Mouse (Mus musculus) granulocyte monocyte progenitor cell, adult 5-6 weeks (primary cell): ENCODE measurements around the gene Nhlrc1. TPM values are rescaled to one million over a fixed set of nuclear protein-coding genes. Genes with fewer than 3 reads are reported as not detected.

Source experiments
- ATAC-seq: replicated peaks from 2 replicates; pipeline ENCODE4 v1.8.0; 2016; ENCODE audit warnings: mild to moderate bottlenecking, moderate TSS enrichment, inconsistent platforms; ENCODE audit not compliant: poor library complexity, severe bottlenecking
- total RNA-seq, 2 experiments: library from RNA; stranded (forward) in 1 of 2; stranded (reverse) in 1 of 2; fragments of 200-712, 200-1000 nt in 1 of 2; fragments of >200 nt in 1 of 2; fragmentation: Nextera tagmentation in 1 of 2; gene quantifications; 2 replicates each; pipeline ENCODE4 v1.2.3; 2014 to 2017

Nhlrc1 gene
- total RNA-seq (2014; fragmentation: Nextera tagmentation) (1.6 and 1.7 TPM in 2 replicates), total RNA-seq (2017) (2.1 and 4.3 TPM in 2 replicates)

DNA sequence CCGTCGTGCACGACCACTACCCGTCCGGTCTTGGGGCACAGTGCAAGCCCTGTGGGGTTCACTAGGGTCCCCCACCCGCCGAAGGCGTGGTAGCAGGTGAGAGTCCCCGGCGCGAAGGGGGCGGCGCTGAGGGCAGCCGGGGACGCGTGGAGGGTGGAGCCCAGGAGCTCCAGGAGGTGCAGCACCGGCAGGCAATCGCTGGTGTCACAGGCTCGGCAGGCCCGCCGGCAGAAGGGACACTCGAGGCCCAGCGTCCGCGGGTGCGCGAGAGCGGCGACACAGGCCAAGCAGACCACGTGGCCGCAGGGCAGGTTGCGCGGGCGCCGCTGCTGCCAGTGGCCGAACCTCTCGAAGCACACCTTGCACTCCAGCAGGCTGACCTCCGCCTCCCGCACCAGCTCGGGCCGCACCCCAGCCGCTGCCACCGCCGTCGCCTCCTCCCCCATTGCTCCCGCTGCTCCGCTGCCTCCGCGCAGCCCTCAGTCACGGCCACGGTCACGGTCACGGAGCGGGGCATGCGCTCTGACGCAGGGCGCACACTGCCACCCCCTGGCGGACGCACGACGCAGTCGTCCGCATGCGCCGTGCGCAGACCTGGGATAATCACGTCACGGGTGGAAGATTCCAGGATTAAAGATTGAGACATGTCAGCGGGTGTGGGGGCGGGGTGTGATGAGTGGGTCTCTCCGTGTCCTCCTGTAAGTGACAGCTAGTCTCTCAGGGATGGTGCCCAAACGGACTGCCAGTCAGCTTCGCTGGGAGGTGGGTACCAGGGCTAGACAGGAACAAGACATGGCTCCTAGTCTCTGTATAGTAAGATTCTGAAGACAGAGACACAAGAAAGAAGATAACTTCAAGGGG is at the start of gene Nhlrc1:
Gene Nhlrc1, minus strand, starts transcription at position 517 of the 861 bp plus-strand sequence.
- peak; percentile 93 for ATAC-seq

DNA sequence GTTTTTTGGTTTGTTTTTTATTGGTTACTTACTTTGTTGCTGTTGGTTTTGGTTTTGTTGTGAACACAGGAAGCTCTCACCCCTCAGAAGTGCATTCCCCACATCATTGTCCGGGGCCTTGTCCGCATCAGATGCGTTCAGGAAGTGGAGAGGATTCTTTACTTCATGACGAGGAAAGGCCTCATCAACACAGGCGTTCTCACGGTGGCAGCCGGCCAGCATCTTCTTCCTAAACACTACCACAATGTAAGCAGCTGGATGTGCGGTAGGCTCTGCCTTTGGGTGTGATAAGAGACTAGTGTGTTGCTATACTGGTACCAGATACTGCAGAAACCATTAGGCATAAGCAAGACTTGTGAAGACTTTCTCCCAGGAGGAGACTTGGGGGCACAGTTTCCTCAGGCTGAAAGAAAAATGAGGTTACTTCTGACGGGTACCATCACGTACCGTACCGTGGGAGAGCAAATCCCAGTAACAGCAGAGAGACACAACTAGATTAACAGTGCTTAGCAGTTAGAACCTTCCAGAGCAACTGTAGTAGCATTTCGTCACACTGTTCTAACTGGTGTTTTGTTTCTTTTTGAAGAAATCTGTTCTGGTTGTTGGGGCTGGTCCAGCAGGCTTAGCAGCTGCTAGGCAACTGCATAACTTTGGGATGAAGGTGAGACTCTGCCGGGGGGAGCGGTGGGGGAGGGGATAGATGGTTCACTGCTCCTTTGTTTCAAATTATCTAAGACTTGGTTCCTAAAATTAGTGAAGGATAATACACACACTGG is 49.5 kb upstream of the Nhlrc1 start:
- no peak for ATAC-seq

DNA sequence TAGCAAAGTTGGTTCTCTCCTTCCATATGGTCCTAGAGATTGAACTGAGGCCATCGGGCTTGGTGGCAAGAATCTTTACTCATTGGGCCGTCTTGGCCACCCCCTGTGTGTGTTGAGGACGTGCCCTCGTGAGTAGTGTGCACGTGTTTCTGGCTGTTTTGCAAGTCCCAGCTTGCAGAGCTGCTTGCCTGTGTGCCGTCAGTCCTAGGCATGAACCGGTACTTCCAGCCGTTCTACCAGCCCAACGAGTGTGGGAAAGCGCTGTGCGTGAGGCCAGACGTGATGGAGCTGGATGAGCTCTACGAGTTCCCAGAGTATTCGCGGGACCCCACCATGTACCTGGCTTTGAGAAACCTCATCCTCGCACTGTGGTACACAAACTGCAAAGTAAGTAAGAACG is 48.1 kb upstream of the Nhlrc1 start:
- ATAC-seq = no peak

DNA sequence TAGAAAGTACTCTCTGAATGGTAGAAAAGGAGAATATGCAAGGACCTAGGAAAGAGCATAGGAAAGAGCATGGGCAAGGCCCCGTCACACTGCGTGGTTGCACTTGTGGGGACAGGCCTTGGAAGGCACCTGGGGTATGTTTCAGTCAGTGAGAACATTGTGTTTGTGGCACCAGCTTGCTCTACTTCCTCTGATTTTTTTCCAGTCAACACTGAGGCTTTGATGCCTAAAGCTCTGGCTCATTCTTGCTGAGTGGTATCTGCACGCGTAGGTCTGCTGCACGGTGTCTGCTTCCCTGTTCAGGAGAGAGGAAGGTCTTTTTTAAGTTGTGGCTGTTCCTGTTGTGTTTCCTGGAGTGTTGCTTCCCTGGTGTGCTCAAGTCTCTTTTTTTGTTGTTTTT is 42.1 kb upstream of the Nhlrc1 start:
- ATAC-seq = 0 out of 2 replicates have a peak, but pooled peaks have one; percentile 17

DNA sequence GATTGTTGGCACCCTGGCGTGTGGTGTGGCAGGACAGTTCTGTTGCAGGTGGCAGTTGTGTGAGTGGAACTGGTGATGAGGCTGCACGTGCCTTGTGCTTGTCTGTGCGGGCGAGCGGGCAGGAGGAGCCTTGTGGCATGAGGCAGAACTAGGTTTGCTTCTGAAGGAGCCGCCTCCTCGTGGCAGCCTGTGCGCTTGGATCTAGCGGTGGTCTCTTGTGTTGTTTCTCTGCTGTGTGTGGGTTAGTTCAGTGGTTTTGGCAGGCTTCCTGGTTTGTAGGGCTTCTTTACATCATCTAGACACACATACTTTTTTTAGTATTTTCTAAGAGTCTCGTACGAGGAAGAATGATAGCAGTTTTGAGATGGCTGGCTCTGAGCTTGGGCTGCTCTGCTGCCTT is 41.5 kb upstream of the Nhlrc1 start:
- peak; percentile 53 for ATAC-seq

DNA sequence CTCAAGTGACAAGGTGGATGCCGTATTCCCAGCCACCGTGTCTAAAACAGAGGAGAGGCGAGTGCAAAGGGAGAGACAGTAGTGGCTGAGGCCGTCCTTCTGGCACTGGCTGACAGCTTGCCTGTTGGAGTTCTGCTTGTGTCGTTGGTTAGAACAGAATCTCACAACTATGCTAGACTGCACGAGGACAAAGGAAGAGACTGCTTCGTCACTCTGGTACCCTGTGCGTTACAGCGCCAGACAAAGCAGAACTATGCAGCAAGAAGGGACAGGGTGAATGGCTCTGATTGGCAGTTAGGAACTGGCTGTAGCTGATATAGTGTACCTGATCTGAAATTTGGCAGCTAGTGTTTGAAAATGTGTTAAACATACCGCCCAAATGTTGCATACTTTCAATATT is 39.3 kb upstream of the Nhlrc1 start:
- ATAC-seq = no peak

DNA sequence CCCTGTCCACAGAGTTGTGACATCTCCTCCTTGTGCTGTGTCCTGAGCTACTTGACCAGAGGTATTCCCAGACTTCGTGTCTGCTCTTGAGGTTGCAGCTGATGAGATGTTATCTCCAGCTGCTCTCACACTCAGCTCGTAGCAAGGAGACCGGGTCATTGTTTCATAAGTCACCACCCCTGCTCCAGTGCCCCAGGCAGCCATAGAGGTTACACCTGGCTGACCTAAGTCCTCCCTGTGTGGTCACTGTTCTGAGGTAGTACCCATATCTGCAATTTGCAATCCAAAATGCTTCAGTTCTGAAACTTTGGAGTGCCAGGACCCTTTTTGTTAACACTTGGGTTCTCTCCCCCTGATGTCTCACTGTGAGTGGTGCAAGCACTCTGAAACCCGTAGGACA is 35.4 kb upstream of the Nhlrc1 start:
- ATAC-seq = no peak

DNA sequence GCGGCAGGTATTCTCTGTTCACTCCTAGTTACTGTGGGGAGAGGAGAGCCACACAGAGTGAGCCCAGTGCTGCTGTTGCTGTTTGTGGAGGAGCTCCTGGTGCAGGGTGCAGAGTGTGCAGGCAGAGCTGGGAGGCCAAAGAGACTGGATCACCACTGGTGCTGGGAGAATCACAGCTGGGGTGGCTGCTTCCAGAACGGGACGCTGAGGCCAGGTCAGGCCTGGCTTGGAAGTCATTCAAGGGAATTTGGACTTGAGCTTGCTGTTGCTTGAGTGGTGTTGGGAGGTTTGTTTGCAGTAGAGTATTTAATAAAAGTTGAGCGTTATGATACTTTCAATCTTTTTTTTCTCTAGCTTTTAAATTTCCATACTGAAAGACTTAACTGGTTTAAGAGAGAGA is 33.3 kb upstream of the Nhlrc1 start:
- ATAC-seq = no peak

DNA sequence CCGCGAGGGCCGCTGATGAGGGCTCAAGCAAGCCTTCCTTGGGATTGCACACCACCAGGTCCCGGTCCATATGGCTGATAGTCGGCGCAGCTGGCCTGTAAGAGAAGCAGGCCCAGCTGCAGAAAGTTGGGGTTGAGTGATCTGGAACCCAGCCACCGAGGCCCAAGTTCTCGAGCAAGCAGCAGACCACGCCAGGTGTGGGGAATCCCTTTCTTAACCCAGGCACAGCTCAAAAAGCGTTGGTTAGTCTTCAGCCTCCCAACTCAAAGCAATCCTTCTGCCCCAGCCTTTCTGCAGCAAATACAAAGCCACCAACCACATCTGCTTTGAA is 29.9 kb upstream of the Nhlrc1 start, which contains the start of gene Tpmt:
Gene Tpmt, minus strand, starts transcription at position 121 of the 331 bp plus-strand sequence.
- peak; percentile 7; the same call in 1 of the 2 replicates for ATAC-seq

DNA sequence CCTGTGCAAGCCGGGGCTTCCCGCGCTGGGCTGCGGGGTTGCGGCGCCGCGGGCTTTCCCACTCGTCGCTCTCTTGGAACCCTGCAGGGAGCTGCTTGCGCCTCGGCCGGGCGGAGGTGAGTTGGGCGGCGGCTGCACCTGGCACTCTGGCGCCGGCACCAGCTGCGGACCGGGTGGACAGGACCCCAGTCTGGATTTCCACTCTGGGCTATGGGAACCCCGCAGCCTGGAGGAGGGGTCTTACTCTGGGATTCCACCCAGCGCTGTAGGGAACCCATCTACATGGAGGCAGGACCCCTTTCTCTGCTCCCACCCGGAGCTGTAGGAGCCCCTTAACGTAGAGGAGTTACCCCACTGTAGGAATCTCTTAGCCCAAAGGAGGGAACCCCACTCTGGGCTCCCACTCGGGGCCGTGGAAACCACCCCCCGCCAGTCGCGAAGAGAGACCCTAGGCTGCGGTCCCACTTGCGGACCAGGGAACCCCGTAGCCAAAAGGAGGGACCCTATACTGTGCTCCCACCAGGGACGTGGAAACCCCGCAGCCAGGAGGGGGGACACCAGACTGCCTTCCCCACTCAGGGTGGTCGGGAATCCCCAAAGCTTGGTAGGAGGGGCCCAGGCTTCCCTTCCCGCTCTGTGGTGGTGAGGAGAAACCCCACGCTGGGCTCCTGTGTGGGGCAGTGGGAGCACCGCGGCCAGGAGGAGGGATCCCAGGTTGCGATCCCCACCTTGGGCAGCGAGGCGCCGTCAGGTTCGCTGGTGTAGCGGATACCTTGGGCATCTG is 29.4 kb upstream of the Nhlrc1 start:
- peak; percentile 1; the same call in 1 of the 2 replicates for ATAC-seq

DNA sequence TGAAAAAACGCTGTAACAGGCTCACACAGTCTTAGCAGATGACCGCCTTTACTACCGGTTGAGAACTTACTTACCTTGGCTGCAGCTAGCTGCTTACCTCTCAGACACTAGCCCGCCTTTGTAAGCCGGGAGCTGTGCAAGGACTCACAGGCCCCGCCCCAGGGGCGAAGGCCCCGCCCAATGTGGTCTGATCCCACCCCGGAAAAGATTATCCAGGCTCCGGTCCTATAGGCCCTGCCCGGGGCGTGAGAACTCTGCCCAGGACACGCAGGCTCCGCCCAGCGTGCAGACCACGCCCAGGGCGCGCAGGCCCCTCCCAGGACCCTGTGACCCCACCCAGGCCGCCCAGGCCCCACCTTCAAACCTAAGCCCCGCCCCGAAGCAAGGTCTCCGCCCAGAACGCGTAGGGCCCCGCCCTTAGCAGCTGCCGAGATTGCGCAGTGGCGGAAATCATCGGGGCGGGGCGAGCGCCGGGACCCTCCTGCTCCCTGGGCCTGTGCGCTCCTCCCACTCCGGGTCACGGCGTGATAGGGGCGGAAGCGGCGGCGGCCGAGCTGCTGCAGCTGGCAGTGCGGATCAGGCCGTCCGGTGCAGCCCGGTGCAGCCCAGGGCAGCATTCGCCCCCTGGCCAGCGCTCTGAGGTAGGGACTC is 28.5 kb upstream of the Nhlrc1 start, which contains the start of gene Kdm1b:
Gene Kdm1b, plus strand, starts transcription at position 470 of the 651 bp plus-strand sequence.
- ATAC-seq = peak; percentile 89

DNA sequence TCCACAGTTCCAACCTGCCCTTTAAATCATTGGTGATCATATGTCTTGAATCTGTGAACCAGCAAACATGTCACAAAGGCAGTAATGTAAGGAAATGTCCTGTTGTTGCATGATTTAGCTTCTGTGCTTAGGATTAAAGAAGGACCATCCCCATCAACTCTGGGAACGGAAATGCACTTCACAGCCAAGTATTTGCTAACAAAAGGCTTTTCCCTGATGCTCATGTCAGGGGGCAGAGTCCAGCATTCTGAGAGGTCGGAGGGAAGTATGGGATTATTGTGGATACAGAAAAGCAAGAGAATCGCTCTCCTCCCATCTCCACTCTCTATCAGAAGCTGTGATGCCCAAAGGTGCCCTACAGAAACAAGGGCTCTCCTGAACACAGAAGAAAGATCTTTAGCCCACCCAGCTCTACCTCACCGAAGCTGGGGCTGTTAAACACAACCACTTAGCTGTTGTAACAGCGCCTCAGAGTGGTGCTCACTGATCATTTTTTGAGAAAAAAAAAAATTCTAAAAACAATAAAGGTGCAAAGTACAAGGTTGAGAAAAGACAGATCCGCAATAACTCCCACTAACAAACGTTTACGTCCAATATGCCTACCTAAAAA is 27.5 kb upstream of the Nhlrc1 start:
- ATAC-seq = no peak

DNA sequence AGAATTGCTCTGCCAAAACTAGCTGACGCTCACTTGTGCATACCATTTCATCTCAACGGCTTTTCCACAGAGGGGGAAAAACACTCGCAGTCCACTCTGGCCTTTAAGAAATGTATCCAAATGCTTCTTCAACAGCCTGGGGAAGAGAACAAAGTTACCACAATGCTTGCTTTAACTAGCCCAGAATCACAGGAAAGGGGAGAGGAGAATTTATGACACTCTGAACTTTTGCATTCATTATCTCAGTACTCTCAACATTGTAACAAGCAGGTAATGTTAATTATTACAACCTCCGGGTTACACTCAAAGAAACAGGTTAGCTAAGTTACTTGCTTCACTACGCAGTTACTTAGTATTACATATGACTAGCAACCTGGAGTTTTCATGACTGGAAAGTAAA is 25.4 kb upstream of the Nhlrc1 start:
- no peak for ATAC-seq

DNA sequence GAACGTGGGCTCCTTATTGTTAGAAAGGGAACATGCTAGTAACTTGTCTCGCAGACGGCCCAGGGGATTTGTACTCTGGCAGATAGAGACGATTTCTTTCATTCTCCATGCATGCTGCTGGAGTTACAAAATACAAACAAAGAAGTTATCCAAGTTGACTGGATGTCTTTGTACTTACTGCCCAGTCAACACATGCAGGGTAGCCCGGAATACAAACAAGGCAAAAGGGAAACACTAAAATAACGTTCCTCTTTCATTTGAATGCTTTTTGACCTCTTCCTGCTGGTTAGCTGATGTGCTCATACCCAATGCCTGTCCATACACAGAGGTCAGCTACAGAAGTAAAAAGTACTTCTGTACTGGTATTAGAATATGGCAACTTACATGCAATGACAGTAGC is 23.3 kb upstream of the Nhlrc1 start:
- ATAC-seq = no peak

DNA sequence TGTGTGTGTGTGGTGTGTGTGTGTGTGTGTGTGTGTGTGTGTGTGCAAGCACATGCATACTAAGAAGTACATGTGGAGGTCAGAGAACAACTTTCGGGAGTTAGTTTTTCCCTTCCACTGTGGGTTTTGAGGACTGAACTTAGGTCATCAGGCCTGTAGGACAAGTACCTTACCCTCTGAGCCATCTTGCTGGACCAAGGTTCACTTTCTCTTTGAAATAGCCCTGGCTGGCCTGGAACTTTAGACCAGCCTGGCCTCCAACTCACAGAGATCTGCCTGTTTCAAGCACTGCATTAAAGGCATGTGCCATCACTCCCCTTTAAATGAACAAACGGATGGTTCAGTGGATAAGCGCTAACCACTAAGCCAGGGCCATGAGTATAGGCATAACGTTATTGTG is 19.0 kb upstream of the Nhlrc1 start:
- no peak for ATAC-seq

DNA sequence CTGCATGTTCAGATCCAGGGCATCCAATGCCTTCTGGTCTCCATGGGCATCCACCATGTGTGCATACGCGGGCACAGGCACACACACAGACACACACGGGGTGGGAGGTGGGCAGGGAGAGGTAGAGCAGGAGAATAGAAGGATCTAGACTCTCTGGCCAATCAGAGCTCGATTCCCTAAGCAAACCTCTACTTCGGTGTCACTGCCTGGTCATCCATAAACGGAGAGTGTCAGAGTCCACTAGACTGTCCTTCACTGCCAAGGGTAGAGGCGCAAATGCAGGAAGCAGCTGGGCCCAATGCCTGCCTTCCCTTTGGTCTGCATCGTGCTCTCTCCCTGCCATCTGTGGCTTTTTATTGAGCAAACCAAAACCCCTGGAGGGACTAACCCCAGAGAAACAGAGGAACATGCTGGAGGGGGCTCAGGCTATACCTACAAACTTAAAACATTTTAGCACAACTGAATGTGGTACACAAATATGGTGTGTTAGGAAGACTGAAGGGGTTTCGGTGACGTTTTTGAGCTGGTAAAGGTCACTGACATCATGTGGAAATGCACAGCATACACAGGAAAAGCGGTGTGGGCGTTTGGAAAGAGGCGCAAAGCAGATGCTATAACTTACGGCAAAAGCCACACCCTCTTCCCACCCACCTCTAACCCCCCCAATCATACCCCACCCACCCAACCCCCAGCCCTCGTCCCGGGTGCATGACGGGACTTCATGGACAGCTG is 15.9 kb upstream of the Nhlrc1 start:
- no peak for ATAC-seq

DNA sequence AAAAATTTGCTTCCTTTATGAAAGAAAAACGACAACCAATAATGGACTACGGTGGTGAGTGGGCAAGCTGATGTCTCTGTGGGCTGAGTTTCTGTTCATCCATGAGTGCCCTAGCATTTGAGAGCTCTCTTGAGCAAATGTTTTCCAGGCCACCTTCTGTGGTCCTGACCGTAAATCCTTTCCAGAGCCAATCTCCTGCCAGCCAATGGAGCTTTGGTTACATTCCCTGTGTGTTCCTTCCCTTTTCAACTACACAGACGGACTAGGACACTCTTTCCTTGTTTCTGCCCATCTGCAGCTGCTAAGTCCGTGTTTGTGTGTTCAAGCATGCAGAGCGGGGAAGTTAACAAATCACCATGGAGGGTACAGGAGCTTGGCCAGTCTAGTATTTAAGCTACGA is 6.1 kb upstream of the Nhlrc1 start:
- ATAC-seq = no peak

DNA sequence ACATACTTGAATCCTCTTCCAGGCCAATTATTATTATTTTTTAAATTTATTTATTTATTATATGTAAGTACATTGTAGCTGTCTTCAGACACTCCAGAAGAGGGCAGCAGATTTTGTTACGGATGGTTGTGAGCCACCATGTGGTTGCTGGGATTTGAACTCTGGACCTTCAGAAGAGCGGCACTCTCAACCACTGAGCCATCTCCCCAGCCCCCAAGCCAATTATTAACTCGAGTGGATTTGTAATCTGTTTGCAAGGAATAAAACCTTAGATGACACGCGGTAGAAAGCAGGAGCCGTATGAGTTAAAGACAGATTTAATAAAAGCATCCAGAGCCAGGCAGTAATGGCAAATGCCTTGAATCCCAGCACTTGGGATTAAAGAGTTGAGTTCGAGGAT is 5.1 kb upstream of the Nhlrc1 start:
- no peak for ATAC-seq

DNA sequence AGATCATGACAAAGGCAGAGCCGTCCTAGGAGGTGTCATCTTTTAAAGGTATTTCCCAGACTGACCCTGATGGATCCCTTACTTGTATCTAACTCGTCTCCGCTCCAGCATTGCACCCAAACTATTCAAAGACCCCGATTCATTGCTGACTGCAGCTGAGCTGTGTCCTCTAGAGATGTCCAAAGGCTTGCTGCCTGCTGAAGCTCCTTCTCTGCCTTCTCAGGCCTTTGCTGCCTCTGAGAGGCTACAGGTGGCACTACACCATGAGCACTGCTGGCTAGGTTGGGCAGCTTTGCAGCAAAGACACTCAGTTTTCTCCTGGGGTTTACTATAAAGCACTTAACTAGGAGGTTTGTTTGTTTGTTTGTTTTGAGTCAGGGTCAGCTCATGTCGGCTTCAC is 2.6 kb upstream of the Nhlrc1 start:
- peak; percentile 61 for ATAC-seq
